Mouse (Mus musculus): ENCODE measurements around the gene Agap1. TPM values are rescaled to one million over a fixed set of nuclear protein-coding genes. Genes with fewer than 3 reads are reported as not detected.

The Agap1 gene
- total and polyA plus RNA-seq, 3 experiments: 0.01 TPM; not detected in 2

DNA sequence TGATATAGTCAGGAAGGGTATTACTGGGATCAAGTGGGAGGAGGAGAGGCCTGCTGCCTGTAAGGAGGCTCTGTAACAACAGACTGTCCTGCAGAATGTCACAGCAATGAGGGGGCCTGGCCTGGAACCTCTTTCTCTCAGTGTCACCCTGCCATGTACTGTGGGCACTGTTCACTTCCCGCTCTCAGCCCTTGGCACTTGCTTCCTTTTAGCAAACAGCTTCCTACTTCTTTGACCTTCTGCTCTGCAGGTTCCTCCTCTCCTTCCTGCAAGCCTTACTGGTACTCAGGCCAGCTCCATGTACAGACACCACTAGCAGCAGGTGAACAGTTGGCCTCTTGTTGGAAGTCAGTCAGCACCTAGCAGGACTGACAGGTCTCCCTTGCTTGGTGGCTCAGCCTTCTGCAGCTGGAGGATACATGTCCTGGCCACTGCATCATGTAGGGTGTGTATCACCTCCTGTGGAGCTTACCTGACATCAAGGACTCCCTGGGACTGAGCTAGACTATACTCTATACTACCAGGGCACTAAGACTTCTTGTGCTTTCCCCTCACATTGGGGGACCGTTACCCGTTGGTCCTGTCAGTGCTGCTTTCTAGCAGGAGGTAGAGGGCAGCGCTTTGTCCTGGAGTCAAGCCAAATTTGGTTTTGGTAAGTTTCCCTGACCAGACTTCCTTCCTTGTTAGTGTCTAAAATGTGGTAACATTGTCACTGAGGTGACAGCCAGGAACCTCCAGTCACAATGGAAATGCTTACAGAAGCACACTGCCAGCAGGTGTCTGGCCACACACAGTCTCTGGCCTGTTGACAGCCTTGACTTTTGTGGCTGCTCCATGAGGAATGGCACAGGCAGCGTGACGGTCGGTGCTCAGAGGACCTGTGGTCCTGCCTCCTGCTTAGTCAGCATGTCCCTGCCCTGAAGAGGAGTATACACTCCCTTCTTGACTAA is 120.6 kb downstream of the Agap1 start:
- H3K4me1 ChIP-seq (ENCODE audit: control insufficient read depth in 1 of 2, insufficient read depth in 2 of 2, low read length in 2 of 2): no peaks in the 10 kb centered on the region
- H3K79me2 ChIP-seq (ENCODE audit: control insufficient read depth, insufficient read depth, low read length, poor library complexity): no peaks in the 10 kb centered on the region
- no peak overlapping the region for H3K4me3 ChIP-seq (ENCODE audit: control insufficient read depth in 1 of 2, insufficient read depth in 1 of 2, low read depth in 2 of 2, low read length in 2 of 2)
- DNase-seq (ENCODE audit: low read depth, low spot score): no peak
- H3K27ac ChIP-seq (ENCODE audit: control insufficient read depth, low read depth, low read length): no peak overlapping the region
- H3K27me3 ChIP-seq (ENCODE audit: control insufficient read depth in 1 of 2, insufficient read depth in 2 of 2, low read length in 2 of 2): no peaks in the 10 kb centered on the region
- TF ChIP-seq ZC3H11A (IDR thresholded peaks at IDR 0.05; ENCODE audit: low read depth, low read length) (no peak), CTCF (IDR thresholded peaks at IDR 0.05 in 2 of 3, conservative IDR thresholded peaks at IDR 0.05 in 1 of 3; ENCODE audit: control insufficient read depth in 1 of 3, insufficient read depth in 1 of 3, low read depth in 2 of 3, low read length in 3 of 3, poor library complexity in 1 of 3, severe bottlenecking in 1 of 3) (no peak)
- no peaks in the 10 kb centered on the region for H3K36me3 ChIP-seq (ENCODE audit: control insufficient read depth in 1 of 2, insufficient read depth in 2 of 2, low read length in 2 of 2)
- H3K9ac ChIP-seq (ENCODE audit: control insufficient read depth, low read depth, low read length, poor library complexity, severe bottlenecking): no peak overlapping the region
- H3K9me3 ChIP-seq (replicated peaks; ENCODE audit: insufficient read depth, low read length): no peaks in the 10 kb centered on the region

DNA sequence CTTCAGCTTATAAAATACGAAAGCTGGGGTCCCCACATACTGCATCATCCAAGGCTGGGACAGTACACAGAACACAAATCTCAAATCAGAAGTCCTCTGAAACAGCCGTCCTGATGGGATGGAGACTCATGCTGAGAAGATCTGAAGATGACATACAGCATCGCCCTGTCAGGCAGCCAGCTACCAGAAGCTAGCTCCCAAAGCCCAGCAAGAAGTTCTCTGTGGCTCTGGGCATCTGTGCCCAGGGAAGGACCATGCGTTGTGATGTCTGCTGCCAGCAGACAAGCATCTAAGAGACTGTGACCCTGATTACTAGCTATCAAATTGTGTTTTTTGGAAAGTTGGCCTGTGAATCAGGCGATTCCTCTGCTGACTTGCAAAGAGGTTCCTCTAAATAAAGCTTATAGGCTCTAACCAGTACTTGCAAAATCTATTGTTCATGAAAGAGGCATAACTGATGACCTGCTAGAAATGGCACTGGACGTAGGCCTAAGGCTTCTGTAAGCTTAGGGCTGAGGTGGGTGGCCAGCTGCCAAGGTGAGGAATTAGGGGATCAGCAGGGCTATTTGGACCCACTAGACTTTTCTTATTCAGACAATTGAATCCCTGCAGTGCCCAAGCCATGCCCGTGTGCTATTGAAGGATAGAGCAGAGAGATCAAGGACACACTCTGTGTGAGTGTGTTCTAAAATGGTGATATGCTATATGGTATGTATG is 121.7 kb downstream of the Agap1 start:
- Histone ChIP-seq H3K36me3 (ENCODE audit: control insufficient read depth in 1 of 2, insufficient read depth in 2 of 2, low read length in 2 of 2) (no peaks in the 10 kb centered on the region), H3K9me3 (replicated peaks; ENCODE audit: insufficient read depth, low read length) (no peaks in the 10 kb centered on the region), H3K4me1 (ENCODE audit: control insufficient read depth in 1 of 2, insufficient read depth in 2 of 2, low read length in 2 of 2) (no peaks in the 10 kb centered on the region), H3K27me3 (ENCODE audit: control insufficient read depth in 1 of 2, insufficient read depth in 2 of 2, low read length in 2 of 2) (no peaks in the 10 kb centered on the region), H3K9ac (ENCODE audit: control insufficient read depth, low read depth, low read length, poor library complexity, severe bottlenecking) (no peak overlapping the region), H3K27ac (ENCODE audit: control insufficient read depth, low read depth, low read length) (no peak overlapping the region), H3K79me2 (ENCODE audit: control insufficient read depth, insufficient read depth, low read length, poor library complexity) (no peaks in the 10 kb centered on the region), H3K4me3 (ENCODE audit: control insufficient read depth in 1 of 2, insufficient read depth in 1 of 2, low read depth in 2 of 2, low read length in 2 of 2) (no peak overlapping the region)
- DNase-seq (ENCODE audit: low read depth, low spot score): no peak
- TF ChIP-seq MAZ (IDR thresholded peaks at IDR 0.05; ENCODE audit: low read depth, low read length) (no peak), UBTF (IDR thresholded peaks at IDR 0.05; ENCODE audit: borderline replicate concordance, insufficient read depth, low read depth, low read length) (no peak), ZNF384 (IDR thresholded peaks at IDR 0.05; ENCODE audit: low read depth, low read length) (no peak), NELFE (IDR thresholded peaks at IDR 0.05; ENCODE audit: low read depth, low read length) (no peak), CTCF (IDR thresholded peaks at IDR 0.05 in 2 of 3, conservative IDR thresholded peaks at IDR 0.05 in 1 of 3; ENCODE audit: control insufficient read depth in 1 of 3, insufficient read depth in 1 of 3, low read depth in 2 of 3, low read length in 3 of 3, poor library complexity in 1 of 3, severe bottlenecking in 1 of 3) (no peak), ZMIZ1 (IDR thresholded peaks at IDR 0.05; ENCODE audit: low read depth, low read length) (no peak), E2F4 (IDR thresholded peaks at IDR 0.05; ENCODE audit: borderline replicate concordance, low read depth, low read length) (no peak), HCFC1 (IDR thresholded peaks at IDR 0.05; ENCODE audit: low read depth, low read length) (no peak), MAX (IDR thresholded peaks at IDR 0.05; ENCODE audit: low read length) (no peak), TBP (IDR thresholded peaks at IDR 0.05; ENCODE audit: low read depth, low read length) (no peak)

DNA sequence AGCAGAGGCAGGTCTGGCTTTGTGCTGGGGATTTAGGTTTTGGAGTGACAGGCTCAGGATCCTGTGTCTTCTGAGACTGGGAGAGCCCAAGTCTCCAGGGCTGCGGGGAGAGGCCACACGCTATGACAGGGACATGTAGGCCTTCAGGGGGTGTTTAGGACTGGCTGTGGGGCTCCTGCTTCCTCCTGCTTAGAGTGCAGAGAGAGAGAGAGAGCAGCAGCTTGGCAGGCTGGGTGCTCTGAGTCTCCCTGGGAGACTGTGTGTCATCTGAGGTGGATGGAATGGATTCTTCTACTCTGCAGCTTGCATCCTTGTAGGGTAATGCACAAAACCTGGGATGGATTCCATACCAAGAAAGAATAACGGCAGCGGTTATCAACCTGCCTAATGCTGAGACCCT is 122.4 kb downstream of the Agap1 start:
- no peak overlapping the region for H3K27ac ChIP-seq (ENCODE audit: control insufficient read depth, low read depth, low read length)
- H3K4me3 ChIP-seq (ENCODE audit: control insufficient read depth in 1 of 2, insufficient read depth in 1 of 2, low read depth in 2 of 2, low read length in 2 of 2): no peak overlapping the region
- H3K9ac ChIP-seq (ENCODE audit: control insufficient read depth, low read depth, low read length, poor library complexity, severe bottlenecking): no peak overlapping the region
- TF ChIP-seq RAD21 (IDR thresholded peaks at IDR 0.05; ENCODE audit: low read depth, low read length) (no peak), HCFC1 (IDR thresholded peaks at IDR 0.05; ENCODE audit: low read depth, low read length) (no peak), MYC (IDR thresholded peaks at IDR 0.05; ENCODE audit: low read depth, low read length) (no peak), ETS1 (IDR thresholded peaks at IDR 0.05; ENCODE audit: low read depth, low read length) (no peak), USF1 (IDR thresholded peaks at IDR 0.05; ENCODE audit: low read depth, low read length) (no peak), ZMIZ1 (IDR thresholded peaks at IDR 0.05; ENCODE audit: low read depth, low read length) (no peak), SMC3 (IDR thresholded peaks at IDR 0.05; ENCODE audit: low read depth, low read length) (no peak), TBP (IDR thresholded peaks at IDR 0.05; ENCODE audit: low read depth, low read length) (no peak), MAZ (IDR thresholded peaks at IDR 0.05; ENCODE audit: low read depth, low read length) (no peak), GATA1 (IDR thresholded peaks at IDR 0.05; ENCODE audit: low read depth, low read length) (no peak), USF2 (IDR thresholded peaks at IDR 0.05; ENCODE audit: borderline replicate concordance in 1 of 2, insufficient read depth in 1 of 2, low read depth in 1 of 2, low read length in 2 of 2) (no peak), E2F4 (IDR thresholded peaks at IDR 0.05; ENCODE audit: borderline replicate concordance, low read depth, low read length) (no peak), UBTF (IDR thresholded peaks at IDR 0.05; ENCODE audit: borderline replicate concordance, insufficient read depth, low read depth, low read length) (no peak), ZKSCAN1 (IDR thresholded peaks at IDR 0.05; ENCODE audit: low read depth, low read length) (no peak), GABPA (IDR thresholded peaks at IDR 0.05; ENCODE audit: low read depth, low read length) (no peak), MYB (IDR thresholded peaks at IDR 0.05; ENCODE audit: low read depth, low read length) (no peak)
- H3K9me3 ChIP-seq (replicated peaks; ENCODE audit: insufficient read depth, low read length): no peaks in the 10 kb centered on the region
- DNase-seq (ENCODE audit: low read depth, low spot score): no peak
- no peaks in the 10 kb centered on the region for H3K36me3 ChIP-seq (ENCODE audit: control insufficient read depth in 1 of 2, insufficient read depth in 2 of 2, low read length in 2 of 2)
- H3K4me1 ChIP-seq (ENCODE audit: control insufficient read depth in 1 of 2, insufficient read depth in 2 of 2, low read length in 2 of 2): no peaks in the 10 kb centered on the region
- no peaks in the 10 kb centered on the region for H3K79me2 ChIP-seq (ENCODE audit: control insufficient read depth, insufficient read depth, low read length, poor library complexity)
- H3K27me3 ChIP-seq (ENCODE audit: control insufficient read depth in 1 of 2, insufficient read depth in 2 of 2, low read length in 2 of 2): no peaks in the 10 kb centered on the region

Measured in MEL (cell line).